Mouse (Mus musculus) forebrain, embryonic 16.5 days (tissue): ENCODE measurements around the gene Cdc40. TPM values are rescaled to one million over a fixed set of nuclear protein-coding genes. Genes with fewer than 3 reads are reported as not detected.
"Not testable (repeated sequence)": the region's sequence is repeated elsewhere in the genome, so short reads cannot be mapped to it uniquely, and the experiment has no call there.

Source experiments
- ATAC-seq: fragments of 200-750 bp; cut with Nextera tagmentation; 2 replicates; pipeline ENCODE4 v1.8.0; 2017; ENCODE audit warnings: mild to moderate bottlenecking, moderate library complexity
- H3K27ac ChIP-seq: fragments of 300-500 bp; sonication (generic); 2 replicates; pipeline ENCODE4 v1.5.1; 2014; ENCODE audit warnings: low read length, control low read depth
- H3K27me3 ChIP-seq: fragments of 300-500 bp; sonication (generic); replicated peaks from 2 replicates; pipeline ENCODE4 v1.6.1; 2014; ENCODE audit warnings: low read length; ENCODE audit not compliant: control insufficient read depth, insufficient read depth
- H3K36me3 ChIP-seq: fragments of 300-500 bp; sonication (generic); 2 replicates; pipeline ENCODE4 v1.6.1; 2014; ENCODE audit not compliant: control insufficient read depth, insufficient read depth
- H3K4me1 ChIP-seq: fragments of 300-500 bp; sonication (generic); replicated peaks from 2 replicates; pipeline ENCODE4 v1.6.1; 2014; ENCODE audit warnings: low read length; ENCODE audit not compliant: control insufficient read depth, insufficient read depth
- H3K4me2 ChIP-seq: fragments of 300-500 bp; sonication (generic); 2 replicates; pipeline ENCODE4 v1.6.1; 2014; ENCODE audit warnings: mild to moderate bottlenecking, low read length, control low read depth
- H3K4me3 ChIP-seq: fragments of 300-500 bp; sonication (generic); replicated peaks from 2 replicates; pipeline ENCODE4 v1.5.1; 2014; ENCODE audit warnings: mild to moderate bottlenecking, low read length, control low read depth
- H3K9ac ChIP-seq: fragments of 300-500 bp; sonication (generic); replicated peaks from 2 replicates; pipeline ENCODE4 v1.6.1; 2014; ENCODE audit warnings: low read depth, low read length, control low read depth
- H3K9me3 ChIP-seq: fragments of 300-500 bp; sonication (generic); 2 replicates; pipeline ENCODE4 v1.6.1; 2016; ENCODE audit warnings: low read length; ENCODE audit not compliant: control insufficient read depth
- WGBS: fragments of 180-500 bp; shearing (Covaris S2); extraction: QIAGEN DNeasy Blood & Tissue Kit; methylation state at CpG from one replicate; pipeline ENCODE4 v1.1.7; 2014; 5-methylcytosine and 5-hydroxymethylcytosine counted together
- polyA plus RNA-seq: library from polyadenylated mRNA; unstranded; fragments of >200 nt; fragmentation: Nextera tagmentation; extraction: Ambion mirVana; gene quantifications from 2 replicates; pipeline ENCODE4 v1.2.1, GENCODE M21; 2015

The Cdc40 gene
- polyA plus RNA-seq, 1 experiment from 2014 or later: 33.6 TPM

DNA sequence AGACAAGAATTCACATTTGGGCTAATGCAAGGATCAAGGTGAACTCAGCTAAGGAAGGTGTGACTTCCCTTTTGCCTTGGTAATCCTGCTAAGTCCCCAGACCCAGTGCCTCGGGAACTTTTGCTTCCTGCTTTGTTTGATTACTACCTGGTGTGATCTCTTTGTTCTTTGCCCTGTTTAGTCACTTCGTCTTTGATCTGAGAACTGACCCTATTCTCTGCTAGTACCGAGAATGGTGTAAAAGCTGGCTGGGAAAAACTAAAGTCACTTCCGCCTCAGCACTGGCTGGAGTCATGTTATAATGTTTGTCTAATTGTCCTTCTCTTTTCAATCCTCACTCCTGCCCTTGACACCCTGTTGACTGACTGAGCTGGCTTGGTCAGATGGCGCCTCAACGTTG, 66.6 kb downstream of the Cdc40 start:
- Histone ChIP-seq H3K4me3 (no peak overlapping the region), H3K4me2 (no peak overlapping the region), H3K4me1 (no peaks in the 10 kb centered on the region), H3K27me3 (no peaks in the 10 kb centered on the region), H3K27ac (no peak overlapping the region), H3K36me3 (no peaks in the 10 kb centered on the region), H3K9me3 (no peaks in the 10 kb centered on the region), H3K9ac (no peak overlapping the region)
- WGBS: 57% methylated on average over 6 of the region's 6 CpGs
- no peak for ATAC-seq

DNA sequence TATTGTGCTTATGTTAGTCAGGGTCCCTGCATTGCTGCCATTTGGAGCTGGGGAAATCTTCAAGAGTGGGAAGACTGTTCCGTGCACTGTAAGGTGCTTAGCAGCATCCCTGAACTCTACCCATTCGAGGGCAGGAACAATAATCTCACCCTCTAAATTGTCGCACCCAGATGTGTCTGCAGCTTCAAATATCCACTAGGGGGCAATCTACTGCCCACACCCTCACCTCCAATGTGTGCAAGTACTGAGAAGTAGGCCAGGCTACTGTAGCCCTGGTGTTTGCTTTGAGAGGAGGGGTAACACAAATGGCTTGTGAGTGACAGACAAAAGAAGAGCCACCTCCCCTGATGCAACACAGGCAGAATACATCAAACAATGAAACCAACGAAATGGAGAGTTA, 69.5 kb downstream of the Cdc40 start:
- ATAC-seq: no peak
- no peaks in the 10 kb centered on the region for H3K9me3 ChIP-seq
- no peak overlapping the region for H3K27ac ChIP-seq
- H3K36me3 ChIP-seq: no peaks in the 10 kb centered on the region
- no peaks in the 10 kb centered on the region for H3K4me1 ChIP-seq
- no peak overlapping the region for H3K9ac ChIP-seq
- H3K27me3 ChIP-seq: no peaks in the 10 kb centered on the region
- H3K4me2 ChIP-seq: no peak overlapping the region
- 63% methylated on average over 4 of the region's 4 CpGs for WGBS
- H3K4me3 ChIP-seq: no peak overlapping the region

DNA sequence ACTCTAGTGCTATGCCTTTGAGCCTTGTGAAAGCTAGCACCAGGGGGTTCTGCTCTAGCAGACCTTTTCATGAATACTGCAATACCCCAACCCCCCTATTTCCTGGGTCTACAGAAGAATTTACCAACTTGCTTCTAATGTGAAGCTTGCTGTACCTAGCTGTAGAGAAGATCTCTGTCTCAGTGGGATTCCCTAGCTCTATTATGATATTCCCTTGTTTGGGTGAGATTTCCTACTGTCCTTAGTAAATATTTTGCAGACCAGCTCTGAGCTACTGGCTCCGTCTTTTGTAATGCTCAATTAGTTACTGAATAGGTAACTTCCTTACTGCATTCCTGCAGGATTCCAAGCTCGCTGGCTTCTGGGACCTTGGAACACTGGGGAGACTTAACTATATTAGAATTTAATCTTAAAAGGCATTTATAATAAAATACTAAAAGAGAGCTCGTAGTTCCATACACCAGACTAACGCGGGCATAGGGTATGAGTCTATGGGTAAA, 73.7 kb downstream of the Cdc40 start:
- H3K4me1 ChIP-seq, H3K9me3 ChIP-seq, H3K4me3 ChIP-seq, H3K4me2 ChIP-seq, H3K27ac ChIP-seq, ATAC-seq, H3K27me3 ChIP-seq, H3K9ac ChIP-seq, H3K36me3 ChIP-seq: not testable (repeated sequence)
- WGBS: 27% methylated on average over 5 of the region's 5 CpGs

DNA sequence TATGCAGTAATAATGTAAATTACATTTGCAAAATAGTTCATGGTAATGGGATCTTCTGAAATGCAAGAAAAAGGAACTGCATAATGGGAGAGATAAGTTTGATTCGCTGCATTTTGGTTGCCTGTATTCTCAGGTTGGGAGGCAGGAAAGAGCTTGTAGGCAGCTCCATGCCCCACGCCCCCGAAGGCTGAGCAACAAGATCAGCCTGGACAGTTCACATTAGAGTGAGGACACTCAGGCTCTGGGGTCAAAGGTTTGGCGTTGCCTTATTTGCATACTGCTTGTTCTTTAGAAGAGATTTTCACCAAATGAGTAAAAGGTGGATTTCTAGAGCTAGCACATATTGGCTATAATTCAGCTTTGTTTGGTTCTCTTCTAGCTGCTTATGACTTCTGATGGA, 76.9 kb downstream of the Cdc40 start:
- Histone ChIP-seq H3K9ac (no peak overlapping the region), H3K4me2 (no peak overlapping the region), H3K4me3 (no peak overlapping the region), H3K4me1 (no peaks in the 10 kb centered on the region), H3K9me3 (no peaks in the 10 kb centered on the region), H3K27ac (no peak overlapping the region), H3K27me3 (no peaks in the 10 kb centered on the region), H3K36me3 (no peaks in the 10 kb centered on the region)
- WGBS: 95% methylated on average over 4 of the region's 4 CpGs
- no peak for ATAC-seq

DNA sequence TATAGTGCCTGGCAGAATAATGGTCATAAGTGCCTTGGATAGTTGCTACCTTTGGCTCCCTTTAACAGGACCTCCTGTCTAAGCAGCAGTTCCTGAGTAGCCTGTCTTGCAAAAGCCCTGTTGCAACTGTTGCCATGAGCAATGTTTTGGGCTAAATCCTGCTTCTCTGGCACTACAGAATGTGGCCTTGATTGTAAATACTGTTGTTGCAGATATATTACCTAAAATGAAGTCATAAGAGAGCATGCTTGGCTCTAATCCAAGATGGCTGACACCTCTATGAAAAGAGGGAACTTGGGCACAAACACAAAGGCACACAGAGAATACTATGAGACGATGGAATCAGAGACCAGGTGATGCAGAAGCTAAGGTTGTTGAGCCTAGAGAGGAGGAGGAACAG, 77.9 kb downstream of the Cdc40 start:
- H3K4me3 ChIP-seq: no peak overlapping the region
- H3K27ac ChIP-seq: no peak overlapping the region
- H3K36me3 ChIP-seq: no peaks in the 10 kb centered on the region
- H3K9ac ChIP-seq: no peak overlapping the region
- no peak overlapping the region for H3K4me2 ChIP-seq
- H3K27me3 ChIP-seq: no peaks in the 10 kb centered on the region
- no peaks in the 10 kb centered on the region for H3K9me3 ChIP-seq
- no peaks in the 10 kb centered on the region for H3K4me1 ChIP-seq
- ATAC-seq: no peak
- 39% methylated on average over 1 of the region's 1 CpGs for WGBS

DNA sequence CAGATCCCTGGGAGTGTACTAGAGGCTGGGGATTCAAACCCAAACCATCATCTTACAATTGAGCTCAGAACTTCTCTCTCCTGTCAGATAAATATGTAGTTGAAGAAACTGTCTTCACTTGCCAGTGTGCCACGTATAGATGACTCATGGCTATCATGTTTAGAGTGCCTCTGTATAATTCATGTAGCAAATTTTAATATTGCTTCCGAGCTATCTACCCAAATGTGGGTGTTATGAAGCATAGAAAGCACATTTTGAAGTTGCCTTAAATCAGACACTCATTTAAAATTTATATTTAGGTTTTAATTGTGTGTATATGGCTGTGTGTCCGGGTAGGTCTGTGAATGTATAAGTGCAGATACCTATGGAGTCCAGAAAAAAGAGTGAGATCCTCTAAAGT, 91.0 kb downstream of the Cdc40 start:
- H3K4me3 ChIP-seq: no peak overlapping the region
- H3K9ac ChIP-seq: no peak overlapping the region
- no peak overlapping the region for H3K27ac ChIP-seq
- H3K9me3 ChIP-seq: no peaks in the 10 kb centered on the region
- ATAC-seq: no peak
- H3K27me3 ChIP-seq: no peaks in the 10 kb centered on the region
- H3K36me3 ChIP-seq: no peaks in the 10 kb centered on the region
- H3K4me1 ChIP-seq: no peaks in the 10 kb centered on the region
- no peak overlapping the region for H3K4me2 ChIP-seq
- WGBS: 81% methylated on average over 3 of the region's 3 CpGs

DNA sequence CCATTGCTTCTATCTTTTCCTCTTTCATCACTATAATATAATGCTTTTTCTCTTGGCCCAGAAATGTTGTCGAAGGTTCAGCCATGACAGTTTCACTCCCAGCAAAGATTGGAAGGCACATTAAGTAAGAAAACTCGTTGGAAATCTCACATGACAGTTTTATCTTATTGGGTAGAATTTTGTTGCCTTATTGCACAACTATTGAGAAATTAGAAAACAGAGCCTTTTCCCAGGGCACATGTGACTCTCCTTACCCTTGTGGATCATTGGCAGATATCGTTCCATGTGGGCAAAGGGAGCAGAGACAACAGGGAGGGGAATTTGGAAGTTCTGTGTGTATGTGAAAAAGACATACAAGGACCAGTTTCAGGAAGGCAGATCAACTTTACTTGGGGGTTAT, 92.7 kb downstream of the Cdc40 start:
- H3K4me3 ChIP-seq: no peak overlapping the region
- ATAC-seq: no peak
- no peak overlapping the region for H3K4me2 ChIP-seq
- H3K9me3 ChIP-seq: no peaks in the 10 kb centered on the region
- no peak overlapping the region for H3K9ac ChIP-seq
- WGBS: 79% methylated on average over 3 of the region's 3 CpGs
- no peaks in the 10 kb centered on the region for H3K36me3 ChIP-seq
- H3K27me3 ChIP-seq: no peaks in the 10 kb centered on the region
- no peak overlapping the region for H3K27ac ChIP-seq
- no peaks in the 10 kb centered on the region for H3K4me1 ChIP-seq

Other genes with a start within 250 kb of the Cdc40 start
- gene Mettl24, start 200.0 kb downstream of the Cdc40 start, polyA plus RNA-seq: 0.27 and 0.47 TPM in 2 replicates
- 105 and 113 TPM in 2 replicates for gene Wasf1, start 164 bp upstream of the Cdc40 start, polyA plus RNA-seq
- 2.0 and 3.3 TPM in 2 replicates for gene Gpr6, start 189.0 kb upstream of the Cdc40 start, polyA plus RNA-seq